Mouse (Mus musculus) cerebellum, adult 2 months (tissue): Measurements from ENCODE around the gene Abi3.

Experiments
- CTCF ChIP-seq: fragments of 200-500 bp; IDR thresholded peaks from 2 replicates; pipeline ENCODE4 v1.5.1; 2011; ENCODE audit warnings: low read depth, mild to moderate bottlenecking, control low read depth, low read length, moderate library complexity, borderline replicate concordance; ENCODE audit not compliant: insufficient read depth
- POLR2A ChIP-seq: fragments of 200-500 bp; IDR thresholded peaks from 2 replicates; pipeline ENCODE4 v1.6.1; 2011; ENCODE audit warnings: low read length, control low read depth, borderline replicate concordance; ENCODE audit not compliant: insufficient read depth

DNA sequence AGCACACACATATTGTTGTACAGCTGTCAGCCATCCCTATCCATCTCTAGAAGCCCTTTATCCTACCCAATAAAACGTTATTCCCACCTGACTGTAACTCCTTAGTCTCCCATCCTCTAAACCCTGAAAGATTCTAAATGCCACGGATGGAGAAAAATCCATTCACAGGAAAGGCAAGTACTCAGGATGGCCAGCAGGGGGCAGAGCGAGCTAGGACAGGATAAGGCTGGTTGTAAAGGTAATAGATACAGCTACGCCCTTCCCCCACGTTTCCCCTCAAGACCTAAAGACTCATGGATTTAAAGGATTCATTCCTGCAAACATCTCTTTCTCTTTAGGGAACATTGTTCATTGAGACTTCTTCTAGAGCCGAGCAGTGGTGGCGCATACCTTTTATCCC is 34.0 kb upstream of the Abi3 start:
- no peak for TF ChIP-seq POLR2A
- peak; percentile 76 for TF ChIP-seq CTCF
